Mouse (Mus musculus) heart, adult 2 months (tissue): ENCODE measurements around the gene Fam83d. TPM values are rescaled to one million over a fixed set of nuclear protein-coding genes. Genes with fewer than 3 reads are reported as not detected.

Experiments used
- DNase-seq, 2 experiments: peaks; one replicate each; pipeline ENCODE4 v3.0.0; 2021
- H3K27ac ChIP-seq: fragments of 200-600 bp; 2 replicates; pipeline ENCODE4 v1.8.1; 2022
- H3K27me3 ChIP-seq: fragments of 200-500 bp; 2 replicates; pipeline ENCODE4 v1.6.1; 2012; ENCODE audit warnings: mild to moderate bottlenecking, low read length, inconsistent platforms, mixed read lengths; ENCODE audit not compliant: control insufficient read depth, insufficient read depth
- H3K36me3 ChIP-seq: fragments of 200-500 bp; 2 replicates; pipeline ENCODE4 v1.6.1; 2012; ENCODE audit warnings: low read length, inconsistent platforms; ENCODE audit not compliant: control insufficient read depth, insufficient read depth
- H3K4me1 ChIP-seq: fragments of 200-500 bp; 2 replicates; pipeline ENCODE4 v1.6.1; 2011; ENCODE audit warnings: low read length; ENCODE audit not compliant: control insufficient read depth, insufficient read depth
- H3K4me3 ChIP-seq: fragments of 200-600 bp; 2 replicates; pipeline ENCODE4 v1.8.1; 2022
- H3K79me2 ChIP-seq: fragments of 200-500 bp; replicated peaks from 2 replicates; pipeline ENCODE4 v1.6.1; 2012; ENCODE audit warnings: mild to moderate bottlenecking, inconsistent platforms, low read length, moderate library complexity, mixed read lengths; ENCODE audit not compliant: control insufficient read depth, insufficient read depth
- H3K9ac ChIP-seq: fragments of 200-500 bp; 2 replicates; pipeline ENCODE4 v1.6.1; 2012; ENCODE audit warnings: low read depth, mild to moderate bottlenecking, control low read depth, inconsistent platforms, low read length, mixed read lengths
- CTCF ChIP-seq: fragments of 200-600 bp; IDR thresholded peaks from 2 replicates; pipeline ENCODE4 v1.8.1; 2022; ENCODE audit warnings: antibody characterized with exemption, mild to moderate bottlenecking, moderate library complexity
- EP300 ChIP-seq: fragments of 200-500 bp; IDR thresholded peaks from 2 replicates; pipeline ENCODE4 v1.6.1; 2011; ENCODE audit warnings: low read depth, low read length, control low read depth; ENCODE audit not compliant: insufficient read depth
- POLR2A ChIP-seq: fragments of 200-500 bp; IDR thresholded peaks from 2 replicates; pipeline ENCODE4 v1.6.1; 2011; ENCODE audit warnings: mild to moderate bottlenecking, low read depth, low read length, control low read depth; ENCODE audit not compliant: insufficient read depth
- WGBS: fragments of 180-500 bp; shearing (Covaris S2); methylation state at CpG from one replicate; pipeline ENCODE4 v1.1.7; 2018; 5-methylcytosine and 5-hydroxymethylcytosine counted together
- intact Hi-C: fragments of 180-260 bp; cut with DNase I; formaldehyde crosslinking; loops from one replicate; pipeline ENCODE4 v1.15.1; 2025
- microRNA-seq, 2 experiments: library from miRNA; unstranded; fragments of <30 nt; microRNA quantifications; one replicate each; pipeline ENCODE4 v1.2.0; 2021
- polyA plus RNA-seq: library from polyadenylated mRNA; depleted of rRNA; stranded (reverse); fragments of >200 nt; gene quantifications from 2 replicates; pipeline ENCODE4 v1.2.3, GENCODE M21; 2012; rRNA removed
- total RNA-seq, 2 experiments: library from RNA; stranded (reverse); gene quantifications; 2 replicates each; pipeline ENCODE4 v1.2.3; 2021

Fam83d gene
- total and polyA plus RNA-seq, 3 experiments: 0.27 to 0.78 (median 0.59) TPM

DNA sequence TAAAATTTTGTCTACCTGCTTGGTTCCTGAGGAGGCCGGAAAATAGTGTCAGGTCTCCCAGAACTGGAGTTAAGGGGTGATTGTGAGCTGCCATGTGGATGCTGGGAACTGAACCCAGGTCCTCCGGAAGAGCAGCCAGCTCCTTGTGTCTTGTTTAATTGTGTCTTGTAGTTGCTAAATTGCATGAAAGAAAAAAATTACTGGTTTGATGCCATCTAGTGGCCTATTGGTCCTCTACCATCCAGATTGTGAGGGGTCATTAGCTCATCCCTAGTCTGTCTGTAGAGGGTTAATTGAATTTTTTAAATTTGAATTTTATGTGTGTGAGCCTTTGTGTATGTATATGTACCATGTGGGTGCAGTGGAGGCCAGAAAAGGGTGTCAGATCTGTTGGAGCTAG is 60.2 kb downstream of the Fam83d start:
- TF ChIP-seq CTCF: peak; percentile 30; the same call in 1 of the 2 replicates
- TF ChIP-seq EP300: no peak
- Histone ChIP-seq H3K27ac (no peak overlapping the region), H3K27me3 (no peaks in the 10 kb centered on the region), H3K9ac (no peak overlapping the region), H3K4me1 (peaks cover 1% of the 10 kb centered on the region; the same call in 1 of the 2 replicates), H3K36me3 (no peaks in the 10 kb centered on the region), H3K4me3 (no peak overlapping the region), H3K79me2 (no peaks in the 10 kb centered on the region)
- DNase-seq: no peak
- 86% methylated on average over 2 of the region's 2 CpGs for WGBS
- intact Hi-C loops: no loop called here

DNA sequence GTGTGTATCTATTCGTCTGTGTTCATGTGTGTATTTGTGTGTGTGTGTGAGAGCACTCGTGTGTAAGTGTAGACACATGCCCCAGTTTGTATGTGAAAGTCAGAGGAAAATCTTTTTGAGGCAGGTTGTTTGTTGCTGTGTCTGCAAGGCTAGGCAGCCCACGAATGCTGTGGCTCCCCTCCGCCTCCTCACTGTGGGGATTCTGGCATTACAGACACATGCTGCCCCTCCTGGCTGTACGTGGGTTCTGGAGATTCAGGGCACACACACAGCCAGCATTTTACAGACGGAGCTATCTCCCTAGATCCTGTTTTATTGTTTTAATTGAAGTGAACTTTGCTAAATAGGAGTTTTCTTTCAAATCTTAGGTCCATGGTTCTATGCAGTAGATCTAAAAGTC is 61.9 kb downstream of the Fam83d start:
- no peak overlapping the region for H3K27ac ChIP-seq
- intact Hi-C loops: no loop called here
- DNase-seq: no peak
- WGBS: 77% methylated on average over 6 of the region's 6 CpGs
- H3K9ac ChIP-seq: no peak overlapping the region
- no peaks in the 10 kb centered on the region for H3K27me3 ChIP-seq
- TF ChIP-seq EP300: no peak
- no peak for TF ChIP-seq CTCF
- TF ChIP-seq POLR2A: no peak
- H3K79me2 ChIP-seq: no peaks in the 10 kb centered on the region
- peaks cover 1% of the 10 kb centered on the region; the same call in 1 of the 2 replicates for H3K4me1 ChIP-seq
- H3K36me3 ChIP-seq: no peaks in the 10 kb centered on the region
- no peak overlapping the region for H3K4me3 ChIP-seq

DNA sequence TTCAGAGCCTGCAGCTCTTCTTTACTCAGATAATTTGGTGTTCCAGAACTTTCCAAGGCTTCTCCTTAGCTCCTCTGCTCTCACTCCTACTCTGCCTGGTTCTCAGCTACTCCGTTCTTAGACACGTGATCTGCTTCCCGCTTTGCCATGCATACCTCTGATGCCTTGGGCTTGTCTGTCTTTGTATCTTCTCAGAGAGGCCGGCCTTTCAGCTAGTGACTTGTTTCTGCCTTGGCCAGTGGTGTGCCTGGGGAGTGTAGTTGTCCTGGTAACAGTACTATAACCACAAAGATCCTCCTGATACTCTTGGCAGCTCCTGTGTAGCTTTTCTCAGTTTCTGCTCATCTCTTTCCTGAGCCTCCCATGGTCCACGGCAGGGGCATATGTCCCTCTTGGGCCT is 65.3 kb downstream of the Fam83d start:
- DNase-seq: peak in 1 of 2 experiments; percentile 11
- Histone ChIP-seq H3K36me3 (no peaks in the 10 kb centered on the region), H3K27me3 (no peaks in the 10 kb centered on the region), H3K27ac (peak overlapping the region; percentile 52; the same call in 1 of the 2 replicates), H3K4me1 (peaks cover 1% of the 10 kb centered on the region; the same call in 1 of the 2 replicates), H3K79me2 (no peaks in the 10 kb centered on the region), H3K4me3 (no peak overlapping the region), H3K9ac (no peak overlapping the region)
- intact Hi-C loops: no loop called here
- 29% methylated on average over 5 of the region's 5 CpGs for WGBS
- no peak for TF ChIP-seq EP300
- no peak for TF ChIP-seq CTCF
- no peak for TF ChIP-seq POLR2A

DNA sequence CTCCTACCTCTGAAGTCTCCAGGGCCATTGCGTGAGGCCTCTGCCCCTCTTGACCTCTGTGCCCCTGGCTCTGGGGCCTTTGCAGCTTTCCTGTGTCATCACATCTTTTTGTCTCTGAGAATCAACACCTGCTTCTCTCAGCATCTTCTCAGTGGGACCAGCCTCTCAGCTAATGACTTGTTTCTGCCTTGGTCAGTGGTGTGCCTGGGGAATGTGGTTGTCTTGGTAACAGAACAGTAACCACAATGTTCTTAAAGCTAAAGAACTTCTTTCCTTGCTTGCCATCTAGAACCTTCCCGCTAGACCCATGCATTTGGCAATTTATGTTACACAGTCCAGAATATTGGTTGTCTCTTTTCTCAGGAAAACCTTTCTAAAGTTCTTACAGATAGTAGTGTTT is 65.8 kb downstream of the Fam83d start:
- intact Hi-C loops: no loop called here
- H3K79me2 ChIP-seq: no peaks in the 10 kb centered on the region
- WGBS: 63% methylated on average over 2 of the region's 2 CpGs
- DNase-seq: no peak
- TF ChIP-seq EP300 (no peak), CTCF (no peak), POLR2A (no peak)
- H3K9ac ChIP-seq: no peak overlapping the region
- H3K27ac ChIP-seq: no peak overlapping the region; the same call in 1 of the 2 replicates
- H3K4me3 ChIP-seq: no peak overlapping the region
- no peaks in the 10 kb centered on the region for H3K27me3 ChIP-seq
- no peaks in the 10 kb centered on the region for H3K36me3 ChIP-seq
- peaks cover 1% of the 10 kb centered on the region; the same call in 1 of the 2 replicates for H3K4me1 ChIP-seq

Small RNA genes within 50 kb of the gene (microRNA-seq; reads per million reads assigned to microRNA genes)
- gene Gm26141: 0 reads per million in 2 experiments

Other genes starting within 250 kb of the Fam83d start
- gene Slc32a1, start 157.3 kb upstream of the Fam83d start, total RNA-seq: not detected
- gene Slc32a1, start 157.3 kb upstream of the Fam83d start, polyA plus RNA-seq: not detected in 2 replicates
- gene Actr5, start 143.2 kb upstream of the Fam83d start, total RNA-seq: 1 to 10 TPM; 4.8 to 6.4 TPM
- 2.9 and 3.5 TPM in 2 replicates for gene Actr5, start 143.2 kb upstream of the Fam83d start, polyA plus RNA-seq
- gene Ppp1r16b, start 102.7 kb upstream of the Fam83d start, total RNA-seq: 10 to 100 TPM; 10.4 to 12.3 TPM
- gene Ppp1r16b, start 102.7 kb upstream of the Fam83d start, polyA plus RNA-seq: 3.3 and 5.3 TPM in 2 replicates
- 10 to 100 TPM; 15.2 to 17.5 TPM for gene Dhx35, start 26.7 kb downstream of the Fam83d start, total RNA-seq
- gene Dhx35, start 26.7 kb downstream of the Fam83d start, polyA plus RNA-seq: 21.6 and 21.9 TPM in 2 replicates